Mouse (Mus musculus): Measurements from ENCODE around the gene Mdm2. TPM values are rescaled to one million over a fixed set of nuclear protein-coding genes. Genes with fewer than 3 reads are reported as not detected.

The Mdm2 gene
- total RNA-seq, 1 experiment from 2014 or later, result 67.0 TPM

Other genes starting within 250 kb of the Mdm2 start
- gene Cpm, start 81.3 kb downstream of the Mdm2 start, total RNA-seq (2017), result 0.14 TPM in 1 of 2 replicates, not detected in the other
- gene Slc35e3, start 35.6 kb upstream of the Mdm2 start, total RNA-seq (2017), result 8.1 and 8.7 TPM in 2 replicates
- gene Nup107, start 81.9 kb upstream of the Mdm2 start, total RNA-seq (2017), result 126 and 151 TPM in 2 replicates
- 152 and 155 TPM in 2 replicates for gene Rap1b, start 135.3 kb upstream of the Mdm2 start, total RNA-seq (2017)